Mouse (Mus musculus) neural tube, embryonic 13.5 days (tissue): ENCODE measurements around the gene Rps6kb2. TPM values are rescaled to one million over a fixed set of nuclear protein-coding genes. Genes with fewer than 3 reads are reported as not detected.
A peak's percentile ranks its signal among the peaks of the same experiment; 100 is the strongest.
"Not testable (repeated sequence)": the region's sequence is repeated elsewhere in the genome, so short reads cannot be mapped to it uniquely, and the experiment has no call there.

Experiments
- ATAC-seq: fragments of 200-750 bp; cut with Nextera tagmentation; 2 replicates; pipeline ENCODE4 v1.8.0; 2017; ENCODE audit warnings: low read depth, mild to moderate bottlenecking, moderate TSS enrichment, moderate library complexity
- H3K27ac ChIP-seq: fragments of 300-500 bp; sonication (generic); replicated peaks from 2 replicates; pipeline ENCODE4 v1.5.1; 2015; ENCODE audit warnings: moderate library complexity, mild to moderate bottlenecking, inconsistent platforms
- H3K27me3 ChIP-seq: fragments of 300-500 bp; sonication (generic); 2 replicates; pipeline ENCODE4 v1.6.1; 2015; ENCODE audit warnings: mild to moderate bottlenecking, inconsistent platforms
- H3K36me3 ChIP-seq: fragments of 300-500 bp; sonication (generic); 2 replicates; pipeline ENCODE4 v1.6.1; 2015; ENCODE audit warnings: mild to moderate bottlenecking, inconsistent platforms
- H3K4me1 ChIP-seq: fragments of 300-500 bp; sonication (generic); replicated peaks from 2 replicates; pipeline ENCODE4 v1.6.1; 2015; ENCODE audit warnings: inconsistent platforms
- H3K4me2 ChIP-seq: fragments of 300-500 bp; sonication (generic); 2 replicates; pipeline ENCODE4 v1.6.1; 2015; ENCODE audit warnings: inconsistent platforms, mild to moderate bottlenecking, moderate library complexity
- H3K4me3 ChIP-seq: fragments of 300-500 bp; sonication (generic); 2 replicates; pipeline ENCODE4 v1.5.1; 2015; ENCODE audit warnings: mild to moderate bottlenecking, inconsistent platforms
- H3K9ac ChIP-seq: fragments of 300-500 bp; sonication (generic); 2 replicates; pipeline ENCODE4 v1.6.1; 2015; ENCODE audit warnings: moderate library complexity, mild to moderate bottlenecking, inconsistent platforms
- H3K9me3 ChIP-seq: fragments of 300-500 bp; sonication (generic); 2 replicates; pipeline ENCODE4 v1.6.1; 2016; ENCODE audit warnings: inconsistent platforms
- WGBS: fragments of 180-500 bp; shearing (Covaris S2); methylation state at CpG from one replicate; pipeline ENCODE4 v1.1.7; 2015; 5-methylcytosine and 5-hydroxymethylcytosine counted together
- polyA plus RNA-seq: library from polyadenylated mRNA; unstranded; fragments of >200 nt; fragmentation: Nextera tagmentation; extraction: Ambion mirVana; gene quantifications from 2 replicates; pipeline ENCODE4 v1.2.1, GENCODE M21; 2015

Gene Rps6kb2
- polyA plus RNA-seq, 1 experiment from 2014 or later: 63.6 TPM

GRCm38 (mm10) chr19:4129462-4129861 is 33.7 kb downstream of the Rps6kb2 start:
- Histone ChIP-seq H3K36me3 (peaks cover 59% of the 10 kb centered on the region), H3K9ac (no peak overlapping the region), H3K4me1 (peaks cover 22% of the 10 kb centered on the region), H3K9me3 (no peaks in the 10 kb centered on the region), H3K4me3 (no peak overlapping the region), H3K27ac (no peak overlapping the region), H3K4me2 (no peak overlapping the region), H3K27me3 (no peaks in the 10 kb centered on the region)
- ATAC-seq: no peak
- WGBS: 94% methylated on average over 7 of the region's 7 CpGs

- no peak for ATAC-seq
- H3K27ac ChIP-seq: peak overlapping the region; percentile 80
Measured at GRCm38 (mm10) chr19:4126759-4127495, 36.2 kb downstream of the Rps6kb2 start.

DNA sequence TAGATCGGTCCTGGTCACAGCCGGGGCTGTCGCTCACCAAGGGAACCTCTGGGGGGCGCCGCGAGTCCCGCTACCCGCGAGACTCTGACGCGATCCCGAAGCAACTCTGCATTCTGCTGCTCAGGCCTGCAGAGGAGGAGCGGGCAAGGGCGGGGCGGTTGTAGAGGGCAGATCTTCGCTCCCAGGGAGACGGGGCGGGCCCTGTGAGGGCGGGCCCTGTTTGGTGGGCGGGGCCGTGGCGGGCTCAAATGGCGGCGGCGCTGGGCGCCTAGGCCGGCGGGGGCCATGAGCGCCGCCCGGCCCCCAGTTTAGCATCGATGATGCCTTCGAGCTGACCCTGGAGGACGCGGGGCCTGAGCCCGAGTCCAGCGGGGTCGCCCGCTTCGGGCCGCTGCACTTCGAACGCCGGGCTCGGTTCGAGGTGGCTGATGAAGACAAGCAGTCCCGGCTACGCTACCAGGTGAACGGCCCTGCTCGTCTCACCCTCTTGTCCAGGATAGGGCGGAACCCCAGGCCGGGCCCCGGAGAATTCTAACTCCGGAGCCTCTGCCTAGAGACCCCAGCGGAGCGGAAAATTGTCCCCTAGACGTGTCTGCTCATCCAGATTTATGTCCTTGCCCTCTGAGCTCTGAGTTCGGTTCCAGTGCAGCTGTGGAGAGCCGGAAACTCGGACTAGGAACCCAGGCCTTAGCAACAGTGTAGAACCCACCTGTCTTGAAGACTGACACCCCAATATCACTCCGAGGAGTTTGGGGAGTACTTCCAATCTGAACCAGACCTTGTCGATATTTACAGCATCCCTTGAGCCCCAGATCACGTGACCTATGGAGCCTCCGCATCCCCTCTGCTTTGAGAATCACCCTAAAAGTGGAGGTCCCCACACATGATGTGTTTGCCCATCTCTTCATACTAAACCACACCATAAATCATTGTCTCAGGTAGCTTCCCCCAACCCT is 37.1 kb downstream of the Rps6kb2 start, which contains the start of gene Aip:
TSS of gene Aip (minus strand) at position 118 of the 956 bp plus-strand sequence.
- Histone ChIP-seq H3K9ac (peak within 1 kb of the TSS; percentile 93), H3K4me3 (peak within 1 kb of the TSS; percentile 86), H3K4me2 (peak within 1 kb of the TSS; percentile 78), H3K27me3 (no peaks in the 10 kb centered on the region), H3K9me3 (no peaks in the 10 kb centered on the region), H3K36me3 (peaks cover 34% of the 10 kb centered on the region), H3K27ac (peak within 1 kb of the TSS; percentile 80), H3K4me1 (peaks cover 22% of the 10 kb centered on the region)
- under 1% methylated on average over 64 of the region's 64 CpGs for WGBS
- ATAC-seq: peak; percentile 92

More at GRCm38 (mm10) chr19:4126759-4127495, 36.2 kb downstream of the Rps6kb2 start:
- H3K4me3 ChIP-seq: peak overlapping the region; percentile 86
- H3K4me2 ChIP-seq: peak overlapping the region; percentile 78
- H3K9me3 ChIP-seq: no peaks in the 10 kb centered on the region
- H3K27me3 ChIP-seq: no peaks in the 10 kb centered on the region
- peaks cover 43% of the 10 kb centered on the region for H3K36me3 ChIP-seq
- peak overlapping the region; percentile 93 for H3K9ac ChIP-seq
- 74% methylated on average over 7 of the region's 7 CpGs for WGBS
- peaks cover 22% of the 10 kb centered on the region for H3K4me1 ChIP-seq

- peak overlapping the region; percentile 78 for H3K4me2 ChIP-seq
- H3K4me1 ChIP-seq: peaks cover 28% of the 10 kb centered on the region
- 10% methylated on average over 4 of the region's 4 CpGs for WGBS
- peak overlapping the region; percentile 86 for H3K4me3 ChIP-seq
- peaks cover 27% of the 10 kb centered on the region for H3K36me3 ChIP-seq
- H3K27ac ChIP-seq: peak overlapping the region; percentile 49; the same call in 1 of the 2 replicates
- H3K27me3 ChIP-seq, H3K9me3 ChIP-seq: not testable (repeated sequence)
- H3K9ac ChIP-seq: peak overlapping the region; percentile 69
- peak; percentile 32 for ATAC-seq
Measured at GRCm38 (mm10) chr19:4125268-4125667, 37.9 kb downstream of the Rps6kb2 start.

DNA sequence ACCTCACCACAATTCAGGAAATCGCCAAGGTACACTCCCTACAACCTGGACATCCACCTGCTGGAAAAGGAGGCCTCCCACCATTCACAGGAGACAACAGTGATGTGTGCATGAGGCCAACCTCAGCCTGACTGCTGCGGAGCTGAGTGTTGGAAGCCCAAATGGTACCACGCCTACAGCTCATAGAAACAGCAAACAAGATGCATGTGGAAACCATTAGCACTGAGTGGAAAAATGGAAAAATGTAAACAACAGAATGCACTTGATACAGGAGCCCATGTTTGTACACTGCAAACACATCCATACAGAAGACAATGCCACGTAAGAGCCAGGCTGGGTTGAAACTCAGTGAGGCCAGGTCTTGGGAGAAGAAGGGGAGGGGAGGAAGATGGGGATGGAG is 38.7 kb downstream of the Rps6kb2 start:
- peaks cover 33% of the 10 kb centered on the region for H3K4me1 ChIP-seq
- peak overlapping the region; percentile 78; the same call in 1 of the 2 replicates for H3K4me2 ChIP-seq
- H3K27ac ChIP-seq: 0 out of 2 replicates have a peak overlapping the region, but pooled peaks have one; percentile 49
- no peak overlapping the region for H3K4me3 ChIP-seq
- no peak for ATAC-seq
- peak overlapping the region; percentile 41 for H3K9ac ChIP-seq
- H3K9me3 ChIP-seq: no peaks in the 10 kb centered on the region
- H3K27me3 ChIP-seq: no peaks in the 10 kb centered on the region
- peaks cover 19% of the 10 kb centered on the region for H3K36me3 ChIP-seq
- WGBS: 82% methylated on average over 4 of the region's 4 CpGs

- Histone ChIP-seq H3K4me3 (no peak overlapping the region), H3K27ac (no peak overlapping the region), H3K27me3 (no peaks in the 10 kb centered on the region), H3K9me3 (no peaks in the 10 kb centered on the region), H3K9ac (no peak overlapping the region), H3K4me1 (peaks cover 32% of the 10 kb centered on the region), H3K4me2 (no peak overlapping the region), H3K36me3 (peaks cover 9% of the 10 kb centered on the region)
- ATAC-seq: no peak
- WGBS: 89% methylated on average over 7 of the region's 7 CpGs
Measured at GRCm38 (mm10) chr19:4122411-4123370, 40.5 kb downstream of the Rps6kb2 start.

- H3K4me3 ChIP-seq, H3K27me3 ChIP-seq, H3K9ac ChIP-seq, ATAC-seq, H3K9me3 ChIP-seq: not testable (repeated sequence)
- Histone ChIP-seq H3K4me2 (peak overlapping the region; percentile 53; the same call in 1 of the 2 replicates), H3K4me1 (peaks cover 25% of the 10 kb centered on the region), H3K36me3 (peaks cover 14% of the 10 kb centered on the region), H3K27ac (peak overlapping the region; percentile 46; the same call in 1 of the 2 replicates)
- WGBS: 57% methylated on average over 6 of the region's 6 CpGs
Measured at GRCm38 (mm10) chr19:4121896-4122295, 41.3 kb downstream of the Rps6kb2 start.

- no peaks in the 10 kb centered on the region for H3K9me3 ChIP-seq
- peak; percentile 86 for ATAC-seq
- H3K9ac ChIP-seq: peak overlapping the region; percentile 71
- peaks cover 20% of the 10 kb centered on the region for H3K36me3 ChIP-seq
- H3K4me3 ChIP-seq: peak overlapping the region; percentile 52
- peak overlapping the region; percentile 53 for H3K4me2 ChIP-seq
- H3K27ac ChIP-seq: peak overlapping the region; percentile 91
- peaks cover 18% of the 10 kb centered on the region for H3K4me1 ChIP-seq
- WGBS: 3% methylated on average over 38 of the region's 38 CpGs
- H3K27me3 ChIP-seq: no peaks in the 10 kb centered on the region
Measured at GRCm38 (mm10) chr19:4121097-4121805, 41.9 kb downstream of the Rps6kb2 start.

GRCm38 (mm10) chr19:4120496-4120895 is 42.7 kb downstream of the Rps6kb2 start:
- Histone ChIP-seq H3K4me1 (peaks cover 17% of the 10 kb centered on the region), H3K36me3 (peaks cover 27% of the 10 kb centered on the region), H3K27ac (peak overlapping the region; percentile 91; the same call in 1 of the 2 replicates), H3K9ac (peak overlapping the region; percentile 8; the same call in 1 of the 2 replicates), H3K9me3 (no peaks in the 10 kb centered on the region), H3K4me3 (peak overlapping the region; percentile 52), H3K27me3 (no peaks in the 10 kb centered on the region), H3K4me2 (peak overlapping the region; percentile 53)
- 96% methylated on average over 2 of the region's 2 CpGs for WGBS
- no peak for ATAC-seq

GRCm38 (mm10) chr19:4119716-4120487 is 43.3 kb downstream of the Rps6kb2 start:
- Histone ChIP-seq H3K36me3 (peaks cover 33% of the 10 kb centered on the region), H3K9ac (no peak overlapping the region), H3K4me2 (peak overlapping the region; percentile 53), H3K4me1 (peaks cover 12% of the 10 kb centered on the region), H3K27ac (no peak overlapping the region), H3K4me3 (no peak overlapping the region), H3K27me3 (no peaks in the 10 kb centered on the region), H3K9me3 (no peaks in the 10 kb centered on the region)
- no peak for ATAC-seq
- 91% methylated on average over 6 of the region's 6 CpGs for WGBS
